Mouse (Mus musculus) lung, postnatal 0 days (tissue): ENCODE measurements at regions not wholly inside any gene's neighbourhood (a gene's known extent, or its start where the extent isn't known, plus 50 kb on each side); places are given as distances from the start of the nearest gene placed in this dataset.

Experiments used
- CTCF ChIP-seq: IDR thresholded peaks from 2 replicates; pipeline ENCODE4 v1.5.1; 2016; ENCODE audit warnings: antibody characterized with exemption, mild to moderate bottlenecking
- EP300 ChIP-seq: IDR thresholded peaks from 2 replicates; pipeline ENCODE4 v1.6.1; 2016; ENCODE audit warnings: antibody characterized with exemption, mild to moderate bottlenecking, control low read depth

GRCm38 (mm10) chr15:63592758-63593463 is 252.1 kb downstream of the Gsdmc2 start:
- TF ChIP-seq CTCF (no peak), EP300 (no peak)
